Mouse (Mus musculus): ENCODE results near the gene Rnf220. TPM values are rescaled to one million over a fixed set of nuclear protein-coding genes. Genes with fewer than 3 reads are reported as not detected.

The Rnf220 gene
- polyA plus RNA-seq, 1 experiment from 2014 or later = 34.1 TPM

- peaks cover 24% of the 10 kb centered on the region for H3K4me1 ChIP-seq (replicated peaks)
Observed at GRCm38 (mm10) chr4:117473985-117474354, 22.9 kb downstream of the Rnf220 start.

GRCm38 (mm10) chr4:117473291-117473984 lies 23.4 kb downstream of the Rnf220 start:
- Histone ChIP-seq H3K36me3 (no peaks in the 10 kb centered on the region), H3K9ac (no peak overlapping the region), H3K4me2 (peak overlapping the region; percentile 6; the same call in 1 of the 2 replicates), H3K27me3 (peaks cover 11% of the 10 kb centered on the region), H3K27ac (no peak overlapping the region), H3K9me3 (replicated peaks) (no peaks in the 10 kb centered on the region), H3K4me3 (no peak overlapping the region), H3K4me1 (replicated peaks) (peaks cover 22% of the 10 kb centered on the region)
- ATAC-seq (replicated peaks; ENCODE audit: insufficient number of reproducible peaks, insufficient read depth, low FRiP score, low read depth) = no peak
- 50% methylated on average over 14 of the region's 14 CpGs for WGBS

More at GRCm38 (mm10) chr4:117473985-117474354, 22.9 kb downstream of the Rnf220 start:
- Histone ChIP-seq H3K27me3 (peaks cover 11% of the 10 kb centered on the region), H3K4me2 (no peak overlapping the region), H3K9me3 (replicated peaks) (no peaks in the 10 kb centered on the region), H3K4me3 (no peak overlapping the region), H3K36me3 (no peaks in the 10 kb centered on the region), H3K9ac (no peak overlapping the region), H3K27ac (no peak overlapping the region)
- ATAC-seq (replicated peaks; ENCODE audit: insufficient number of reproducible peaks, insufficient read depth, low FRiP score, low read depth) = no peak

- H3K4me1 ChIP-seq (replicated peaks) = 0 out of 2 replicates have a peak, but pooled peaks cover 10% of the 10 kb centered on the region
- H3K9me3 ChIP-seq (replicated peaks) = no peaks in the 10 kb centered on the region
- H3K4me2 ChIP-seq = no peak overlapping the region
- no peak for ATAC-seq (replicated peaks; ENCODE audit: insufficient number of reproducible peaks, insufficient read depth, low FRiP score, low read depth)
- H3K27ac ChIP-seq = no peak overlapping the region
- H3K9ac ChIP-seq = no peak overlapping the region
- no peaks in the 10 kb centered on the region for H3K27me3 ChIP-seq
- H3K36me3 ChIP-seq = no peaks in the 10 kb centered on the region
- WGBS = 24% methylated on average over 4 of the region's 4 CpGs
- H3K4me3 ChIP-seq = no peak overlapping the region
Observed at GRCm38 (mm10) chr4:117469471-117469870, 27.4 kb downstream of the Rnf220 start.

- 80% methylated on average over 7 of the region's 7 CpGs for WGBS
- H3K4me1 ChIP-seq (replicated peaks) = 0 out of 2 replicates have a peak, but pooled peaks cover 4% of the 10 kb centered on the region
- ATAC-seq (replicated peaks; ENCODE audit: insufficient number of reproducible peaks, insufficient read depth, low FRiP score, low read depth) = no peak
- H3K9me3 ChIP-seq (replicated peaks) = no peaks in the 10 kb centered on the region
- H3K4me2 ChIP-seq = no peak overlapping the region
- H3K27me3 ChIP-seq = no peaks in the 10 kb centered on the region
- H3K36me3 ChIP-seq = no peaks in the 10 kb centered on the region
- H3K9ac ChIP-seq = no peak overlapping the region
- H3K27ac ChIP-seq = no peak overlapping the region
- no peak overlapping the region for H3K4me3 ChIP-seq
Observed at GRCm38 (mm10) chr4:117467936-117468335, 28.9 kb downstream of the Rnf220 start.

GRCm38 (mm10) chr4:117449151-117449550 lies 47.7 kb downstream of the Rnf220 start:
- H3K4me3 ChIP-seq = no peak overlapping the region
- H3K4me1 ChIP-seq (replicated peaks) = no peaks in the 10 kb centered on the region
- no peaks in the 10 kb centered on the region for H3K9me3 ChIP-seq (replicated peaks)
- H3K27me3 ChIP-seq = no peaks in the 10 kb centered on the region
- H3K4me2 ChIP-seq = no peak overlapping the region
- no peaks in the 10 kb centered on the region for H3K36me3 ChIP-seq
- no peak for ATAC-seq (replicated peaks; ENCODE audit: insufficient number of reproducible peaks, insufficient read depth, low FRiP score, low read depth)
- WGBS = 65% methylated on average over 1 of the region's 1 CpGs
- no peak overlapping the region for H3K27ac ChIP-seq
- no peak overlapping the region for H3K9ac ChIP-seq

GRCm38 (mm10) chr4:117447926-117448325 lies 48.9 kb downstream of the Rnf220 start:
- H3K27me3 ChIP-seq = no peaks in the 10 kb centered on the region
- 80% methylated on average over 3 of the region's 3 CpGs for WGBS

GRCm38 (mm10) chr4:117445516-117446207 lies 51.2 kb downstream of the Rnf220 start:
- Histone ChIP-seq H3K4me1 (replicated peaks) (no peaks in the 10 kb centered on the region), H3K9ac (no peak overlapping the region), H3K4me2 (no peak overlapping the region), H3K36me3 (no peaks in the 10 kb centered on the region), H3K4me3 (no peak overlapping the region), H3K27ac (no peak overlapping the region), H3K27me3 (no peaks in the 10 kb centered on the region), H3K9me3 (replicated peaks) (no peaks in the 10 kb centered on the region)
- no peak for ATAC-seq (replicated peaks; ENCODE audit: insufficient number of reproducible peaks, insufficient read depth, low FRiP score, low read depth)
- WGBS = 80% methylated on average over 19 of the region's 19 CpGs

More at GRCm38 (mm10) chr4:117447926-117448325, 48.9 kb downstream of the Rnf220 start:
- Histone ChIP-seq H3K4me1 (replicated peaks) (no peaks in the 10 kb centered on the region), H3K27ac (no peak overlapping the region), H3K4me3 (no peak overlapping the region), H3K9me3 (replicated peaks) (no peaks in the 10 kb centered on the region), H3K9ac (no peak overlapping the region), H3K4me2 (no peak overlapping the region), H3K36me3 (no peaks in the 10 kb centered on the region)
- ATAC-seq (replicated peaks; ENCODE audit: insufficient number of reproducible peaks, insufficient read depth, low FRiP score, low read depth) = no peak

GRCm38 (mm10) chr4:117438919-117439318 lies 57.9 kb downstream of the Rnf220 start:
- no peaks in the 10 kb centered on the region for H3K9me3 ChIP-seq (replicated peaks)

GRCm38 (mm10) chr4:117438064-117438463 lies 58.8 kb downstream of the Rnf220 start:
- no peak for ATAC-seq (replicated peaks; ENCODE audit: insufficient number of reproducible peaks, insufficient read depth, low FRiP score, low read depth)
- H3K4me3 ChIP-seq = no peak overlapping the region
- peaks cover 19% of the 10 kb centered on the region for H3K27me3 ChIP-seq
- WGBS = 64% methylated on average over 14 of the region's 14 CpGs
- H3K4me1 ChIP-seq (replicated peaks) = no peaks in the 10 kb centered on the region
- H3K9me3 ChIP-seq (replicated peaks) = no peaks in the 10 kb centered on the region
- H3K4me2 ChIP-seq = no peak overlapping the region
- H3K27ac ChIP-seq = no peak overlapping the region
- H3K9ac ChIP-seq = no peak overlapping the region
- H3K36me3 ChIP-seq = no peaks in the 10 kb centered on the region

More at GRCm38 (mm10) chr4:117438919-117439318, 57.9 kb downstream of the Rnf220 start:
- Histone ChIP-seq H3K27ac (no peak overlapping the region), H3K9ac (no peak overlapping the region), H3K4me1 (replicated peaks) (no peaks in the 10 kb centered on the region), H3K36me3 (no peaks in the 10 kb centered on the region), H3K4me2 (no peak overlapping the region), H3K4me3 (no peak overlapping the region), H3K27me3 (peaks cover 19% of the 10 kb centered on the region)
- ATAC-seq (replicated peaks; ENCODE audit: insufficient number of reproducible peaks, insufficient read depth, low FRiP score, low read depth) = no peak
- 76% methylated on average over 3 of the region's 3 CpGs for WGBS

- 24% methylated on average over 14 of the region's 14 CpGs for WGBS
- no peak overlapping the region for H3K4me3 ChIP-seq
Observed at GRCm38 (mm10) chr4:117436995-117437660, 59.7 kb downstream of the Rnf220 start.

GRCm38 (mm10) chr4:117434336-117434735 lies 62.5 kb downstream of the Rnf220 start:
- H3K4me1 ChIP-seq (replicated peaks) = no peaks in the 10 kb centered on the region; the same call in 1 of the 2 replicates
- H3K4me2 ChIP-seq = no peak overlapping the region
- H3K9ac ChIP-seq = no peak overlapping the region
- no peak overlapping the region for H3K27ac ChIP-seq
- H3K4me3 ChIP-seq = no peak overlapping the region
- WGBS = 73% methylated on average over 8 of the region's 8 CpGs
- no peaks in the 10 kb centered on the region for H3K36me3 ChIP-seq
- ATAC-seq (replicated peaks; ENCODE audit: insufficient number of reproducible peaks, insufficient read depth, low FRiP score, low read depth) = no peak
- H3K27me3 ChIP-seq = peaks cover 19% of the 10 kb centered on the region
- no peaks in the 10 kb centered on the region for H3K9me3 ChIP-seq (replicated peaks)

More at GRCm38 (mm10) chr4:117436995-117437660, 59.7 kb downstream of the Rnf220 start:
- H3K9ac ChIP-seq = no peak overlapping the region
- H3K4me2 ChIP-seq = no peak overlapping the region
- peaks cover 19% of the 10 kb centered on the region for H3K27me3 ChIP-seq
- no peak for ATAC-seq (replicated peaks; ENCODE audit: insufficient number of reproducible peaks, insufficient read depth, low FRiP score, low read depth)
- no peaks in the 10 kb centered on the region for H3K4me1 ChIP-seq (replicated peaks)
- H3K9me3 ChIP-seq (replicated peaks) = no peaks in the 10 kb centered on the region
- no peaks in the 10 kb centered on the region for H3K36me3 ChIP-seq
- no peak overlapping the region for H3K27ac ChIP-seq

Data from heart, embryonic 15.5 days (tissue).